Mouse (Mus musculus) stomach, postnatal 0 days (tissue): ENCODE data around the gene Eml1.

Source experiments
- CTCF ChIP-seq: IDR thresholded peaks from 2 replicates; pipeline ENCODE4 v1.5.1; 2016; ENCODE audit warnings: antibody characterized with exemption, low read depth, mild to moderate bottlenecking, moderate library complexity
- EP300 ChIP-seq: optimal IDR thresholded peaks from 2 replicates; pipeline ENCODE3; 2016; ENCODE audit warnings: antibody characterized with exemption

DNA sequence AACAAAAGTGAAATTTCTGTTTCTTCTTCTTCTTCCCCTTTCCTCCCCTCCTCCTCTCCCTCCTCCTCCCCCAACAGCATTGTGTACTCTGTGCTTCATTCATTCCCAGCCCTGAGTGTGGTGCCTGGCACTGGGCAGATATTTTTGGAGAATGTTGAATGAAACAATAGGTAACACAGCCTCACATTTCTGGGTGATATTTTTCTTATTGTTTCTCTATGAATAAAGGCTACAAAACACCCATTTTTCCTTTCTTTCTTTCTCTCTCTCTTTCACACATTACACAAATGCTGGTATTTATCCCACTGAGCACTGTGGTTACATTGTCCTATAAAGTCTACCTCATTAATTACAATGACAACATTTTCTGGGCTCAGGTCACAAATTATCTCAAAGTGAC, 48.8 kb downstream of the Eml1 start:
- TF ChIP-seq CTCF (no peak), EP300 (no peak)
